Mouse (Mus musculus): ENCODE results near the gene Slc16a5. TPM values are rescaled to one million over a fixed set of nuclear protein-coding genes. Genes with fewer than 3 reads are reported as not detected.

Slc16a5 gene
- polyA plus RNA-seq, 1 experiment = not detected

DNA sequence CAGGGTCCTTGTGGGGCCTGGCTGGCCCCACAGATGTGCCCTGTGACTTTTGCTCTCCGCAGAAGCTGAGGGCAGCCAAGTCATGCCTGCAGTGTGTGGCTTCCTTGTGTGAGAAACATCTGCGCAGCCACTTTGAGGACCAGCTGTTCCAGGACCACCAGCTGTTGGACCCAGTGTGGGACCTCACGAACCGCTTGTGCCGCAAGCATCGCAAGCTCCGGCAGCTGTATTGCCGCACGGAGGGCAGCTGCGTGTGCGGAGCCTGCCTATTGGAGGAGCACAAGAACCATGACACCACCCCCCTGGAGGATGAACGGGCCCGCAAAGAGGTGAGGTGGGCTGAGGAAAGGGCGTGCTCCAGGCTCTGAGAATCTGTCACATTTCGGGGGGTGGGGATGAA, 20.9 kb upstream of the Slc16a5 start:
- H3K9ac ChIP-seq (ENCODE audit: low read depth, poor library complexity, severe bottlenecking) = no peak overlapping the region
- no peaks in the 10 kb centered on the region for H3K36me3 ChIP-seq (ENCODE audit: control insufficient read depth, insufficient read depth, low read length, poor library complexity, severe bottlenecking)
- H3K9me3 ChIP-seq (replicated peaks; ENCODE audit: control insufficient read depth, insufficient read depth, low read length, poor library complexity, severe bottlenecking) = peaks cover 2% of the 10 kb centered on the region; the same call in 1 of the 2 replicates
- H3K4me1 ChIP-seq (ENCODE audit: control insufficient read depth, insufficient read depth, low read length) = no peaks in the 10 kb centered on the region
- H3K27me3 ChIP-seq (ENCODE audit: control insufficient read depth, insufficient read depth, low read length, poor library complexity, severe bottlenecking) = no peaks in the 10 kb centered on the region
- H3K27ac ChIP-seq (ENCODE audit: insufficient read depth, low read length) = no peak overlapping the region
- H3K4me3 ChIP-seq (ENCODE audit: low read depth, low read length) = no peak overlapping the region
- TF ChIP-seq CTCF (IDR thresholded peaks at IDR 0.05; ENCODE audit: low read depth, low read length) (no peak), POLR2A (IDR thresholded peaks at IDR 0.05; ENCODE audit: insufficient read depth, low read length) (no peak), EP300 (IDR thresholded peaks at IDR 0.05; ENCODE audit: insufficient read depth, low read depth, low read length) (no peak)

DNA sequence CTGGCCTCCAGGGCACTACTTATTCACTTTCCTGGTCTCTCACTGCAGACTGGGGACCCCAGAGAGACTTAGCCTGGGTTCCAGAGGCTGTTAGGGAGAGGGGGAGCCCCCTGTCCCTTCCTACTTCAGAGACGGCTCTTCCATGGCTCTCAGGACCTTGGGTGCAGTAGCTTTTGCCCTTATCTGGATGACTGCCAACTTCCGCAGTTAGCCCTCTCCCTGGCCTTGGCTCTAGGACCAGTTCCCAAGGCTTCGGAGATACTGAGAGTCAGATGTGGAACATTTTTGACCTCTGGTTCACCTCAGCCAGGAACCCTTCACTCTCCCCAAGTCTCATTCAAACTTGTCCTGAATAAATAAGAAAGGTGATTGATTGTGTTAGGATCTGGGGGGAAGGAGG, 15.4 kb upstream of the Slc16a5 start:
- Histone ChIP-seq H3K4me1 (ENCODE audit: control insufficient read depth, insufficient read depth, low read length) (no peaks in the 10 kb centered on the region), H3K27ac (ENCODE audit: insufficient read depth, low read length) (no peak overlapping the region), H3K36me3 (ENCODE audit: control insufficient read depth, insufficient read depth, low read length, poor library complexity, severe bottlenecking) (no peaks in the 10 kb centered on the region), H3K4me3 (ENCODE audit: low read depth, low read length) (no peak overlapping the region), H3K9ac (ENCODE audit: low read depth, poor library complexity, severe bottlenecking) (no peak overlapping the region), H3K9me3 (replicated peaks; ENCODE audit: control insufficient read depth, insufficient read depth, low read length, poor library complexity, severe bottlenecking) (no peaks in the 10 kb centered on the region; the same call in 1 of the 2 replicates), H3K27me3 (ENCODE audit: control insufficient read depth, insufficient read depth, low read length, poor library complexity, severe bottlenecking) (no peaks in the 10 kb centered on the region)
- no peak for TF ChIP-seq CTCF (IDR thresholded peaks at IDR 0.05; ENCODE audit: low read depth, low read length)
- no peak for TF ChIP-seq POLR2A (IDR thresholded peaks at IDR 0.05; ENCODE audit: insufficient read depth, low read length)
- no peak for TF ChIP-seq EP300 (IDR thresholded peaks at IDR 0.05; ENCODE audit: insufficient read depth, low read depth, low read length)

DNA sequence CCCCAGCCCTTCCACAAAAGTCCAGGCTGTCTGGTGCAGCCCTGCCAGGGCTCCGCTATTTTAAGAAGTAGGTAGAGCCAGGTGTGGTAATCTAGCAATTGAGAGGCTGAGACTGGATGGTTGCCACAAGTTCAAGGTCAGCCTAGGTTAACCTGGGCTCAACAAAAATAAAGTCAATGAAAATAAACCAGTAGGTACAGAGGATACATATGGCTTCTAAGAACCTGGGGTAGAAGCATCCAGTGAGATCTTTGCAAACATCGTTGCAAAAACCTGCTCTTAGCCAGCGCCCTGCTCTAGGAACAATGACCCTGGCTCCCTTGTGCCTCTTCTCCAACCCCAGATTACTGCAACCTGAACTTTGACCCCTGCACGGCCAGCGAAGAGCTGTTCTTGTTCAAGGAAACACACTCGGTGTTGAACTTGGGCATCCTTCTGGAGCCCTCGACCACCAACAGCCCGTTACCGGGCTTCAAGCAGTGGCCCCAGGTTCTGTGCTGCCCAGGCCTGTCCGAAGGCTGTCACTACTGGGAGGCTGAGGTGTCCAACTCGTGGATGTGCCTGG, 14.9 kb upstream of the Slc16a5 start:
- Histone ChIP-seq H3K9ac (ENCODE audit: low read depth, poor library complexity, severe bottlenecking) (peak overlapping the region; percentile 9; the same call in 1 of the 2 replicates), H3K9me3 (replicated peaks; ENCODE audit: control insufficient read depth, insufficient read depth, low read length, poor library complexity, severe bottlenecking) (no peaks in the 10 kb centered on the region; the same call in 1 of the 2 replicates), H3K27ac (ENCODE audit: insufficient read depth, low read length) (no peak overlapping the region), H3K27me3 (ENCODE audit: control insufficient read depth, insufficient read depth, low read length, poor library complexity, severe bottlenecking) (no peaks in the 10 kb centered on the region), H3K4me1 (ENCODE audit: control insufficient read depth, insufficient read depth, low read length) (no peaks in the 10 kb centered on the region), H3K4me3 (ENCODE audit: low read depth, low read length) (peak overlapping the region; percentile 47), H3K36me3 (ENCODE audit: control insufficient read depth, insufficient read depth, low read length, poor library complexity, severe bottlenecking) (no peaks in the 10 kb centered on the region)
- TF ChIP-seq CTCF (IDR thresholded peaks at IDR 0.05; ENCODE audit: low read depth, low read length) (no peak), POLR2A (IDR thresholded peaks at IDR 0.05; ENCODE audit: insufficient read depth, low read length) (no peak), EP300 (IDR thresholded peaks at IDR 0.05; ENCODE audit: insufficient read depth, low read depth, low read length) (no peak)

DNA sequence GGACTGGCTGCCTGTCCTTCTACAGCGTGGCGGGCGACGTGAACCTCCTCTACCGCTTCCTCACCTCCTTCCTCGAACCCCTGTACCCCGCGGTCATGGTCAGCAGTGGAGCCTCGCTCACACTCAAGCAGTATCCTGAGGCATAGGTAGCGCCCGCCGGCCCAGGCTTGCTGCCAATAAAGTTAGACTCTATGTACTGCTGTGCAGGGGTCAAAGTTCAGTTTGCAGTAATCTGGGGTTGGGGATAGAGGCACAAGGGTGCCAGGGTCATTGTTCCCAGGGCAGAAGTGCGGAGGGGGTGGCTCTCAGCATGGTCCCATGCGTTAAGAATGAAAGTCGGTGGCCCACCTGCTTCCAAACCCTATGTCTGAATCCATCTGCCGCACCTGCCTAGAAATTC, 14.2 kb upstream of the Slc16a5 start:
- no peaks in the 10 kb centered on the region for H3K27me3 ChIP-seq (ENCODE audit: control insufficient read depth, insufficient read depth, low read length, poor library complexity, severe bottlenecking)
- H3K9ac ChIP-seq (ENCODE audit: low read depth, poor library complexity, severe bottlenecking) = peak overlapping the region; percentile 9; the same call in 1 of the 2 replicates
- H3K36me3 ChIP-seq (ENCODE audit: control insufficient read depth, insufficient read depth, low read length, poor library complexity, severe bottlenecking) = no peaks in the 10 kb centered on the region
- H3K9me3 ChIP-seq (replicated peaks; ENCODE audit: control insufficient read depth, insufficient read depth, low read length, poor library complexity, severe bottlenecking) = no peaks in the 10 kb centered on the region
- no peak for TF ChIP-seq POLR2A (IDR thresholded peaks at IDR 0.05; ENCODE audit: insufficient read depth, low read length)
- TF ChIP-seq CTCF (IDR thresholded peaks at IDR 0.05; ENCODE audit: low read depth, low read length) = no peak
- TF ChIP-seq EP300 (IDR thresholded peaks at IDR 0.05; ENCODE audit: insufficient read depth, low read depth, low read length) = no peak
- no peaks in the 10 kb centered on the region for H3K4me1 ChIP-seq (ENCODE audit: control insufficient read depth, insufficient read depth, low read length)
- peak overlapping the region; percentile 47 for H3K4me3 ChIP-seq (ENCODE audit: low read depth, low read length)
- H3K27ac ChIP-seq (ENCODE audit: insufficient read depth, low read length) = no peak overlapping the region

DNA sequence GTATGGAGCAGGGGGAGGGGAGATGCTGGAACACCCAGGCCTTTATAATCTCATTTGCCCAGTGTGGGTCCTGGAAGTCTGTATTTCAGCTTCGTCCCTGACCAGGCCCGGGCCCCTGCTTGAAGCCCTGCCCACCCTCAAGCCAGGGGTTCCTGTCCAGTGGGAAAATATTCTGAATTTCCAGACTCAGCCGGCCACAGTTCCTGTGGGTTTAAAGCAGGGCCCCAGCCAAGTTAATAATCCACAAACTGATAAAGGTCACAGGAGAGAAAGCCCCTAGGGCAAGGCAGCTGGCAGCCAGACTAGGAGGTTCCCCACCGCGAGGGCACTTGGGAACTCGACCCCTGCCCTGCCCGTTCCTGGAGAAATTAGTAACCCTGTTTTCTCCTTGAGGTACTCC, 13.3 kb upstream of the Slc16a5 start:
- no peaks in the 10 kb centered on the region for H3K36me3 ChIP-seq (ENCODE audit: control insufficient read depth, insufficient read depth, low read length, poor library complexity, severe bottlenecking)
- no peaks in the 10 kb centered on the region for H3K27me3 ChIP-seq (ENCODE audit: control insufficient read depth, insufficient read depth, low read length, poor library complexity, severe bottlenecking)
- TF ChIP-seq POLR2A (IDR thresholded peaks at IDR 0.05; ENCODE audit: insufficient read depth, low read length) = no peak
- TF ChIP-seq CTCF (IDR thresholded peaks at IDR 0.05; ENCODE audit: low read depth, low read length) = no peak
- TF ChIP-seq EP300 (IDR thresholded peaks at IDR 0.05; ENCODE audit: insufficient read depth, low read depth, low read length) = no peak
- no peak overlapping the region for H3K4me3 ChIP-seq (ENCODE audit: low read depth, low read length)
- no peaks in the 10 kb centered on the region for H3K9me3 ChIP-seq (replicated peaks; ENCODE audit: control insufficient read depth, insufficient read depth, low read length, poor library complexity, severe bottlenecking)
- no peak overlapping the region for H3K9ac ChIP-seq (ENCODE audit: low read depth, poor library complexity, severe bottlenecking)
- H3K4me1 ChIP-seq (ENCODE audit: control insufficient read depth, insufficient read depth, low read length) = no peaks in the 10 kb centered on the region
- no peak overlapping the region for H3K27ac ChIP-seq (ENCODE audit: insufficient read depth, low read length)

DNA sequence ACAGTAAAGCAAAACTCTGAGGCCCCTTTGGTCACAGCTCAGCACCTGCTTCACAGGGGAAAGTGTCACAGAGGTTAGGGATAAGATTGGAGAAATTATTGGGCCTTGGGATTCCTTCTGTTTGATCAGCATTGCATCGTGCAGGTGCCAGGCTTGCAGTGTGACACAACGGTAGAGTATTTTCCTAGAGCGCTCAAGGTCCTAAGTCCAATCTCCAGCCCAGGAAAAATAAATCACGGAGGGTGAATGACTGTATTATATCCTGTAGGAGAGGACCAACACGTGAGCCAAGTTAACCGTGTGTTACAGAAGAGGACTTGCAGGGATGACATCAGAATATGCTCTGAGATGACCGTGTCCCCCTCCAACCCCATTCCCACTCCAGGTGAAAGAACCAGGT, 12.1 kb upstream of the Slc16a5 start:
- Histone ChIP-seq H3K36me3 (ENCODE audit: control insufficient read depth, insufficient read depth, low read length, poor library complexity, severe bottlenecking) (no peaks in the 10 kb centered on the region), H3K9ac (ENCODE audit: low read depth, poor library complexity, severe bottlenecking) (no peak overlapping the region), H3K4me3 (ENCODE audit: low read depth, low read length) (no peak overlapping the region), H3K27me3 (ENCODE audit: control insufficient read depth, insufficient read depth, low read length, poor library complexity, severe bottlenecking) (no peaks in the 10 kb centered on the region), H3K9me3 (replicated peaks; ENCODE audit: control insufficient read depth, insufficient read depth, low read length, poor library complexity, severe bottlenecking) (no peaks in the 10 kb centered on the region), H3K4me1 (ENCODE audit: control insufficient read depth, insufficient read depth, low read length) (no peaks in the 10 kb centered on the region), H3K27ac (ENCODE audit: insufficient read depth, low read length) (no peak overlapping the region)
- TF ChIP-seq CTCF (IDR thresholded peaks at IDR 0.05; ENCODE audit: low read depth, low read length) = no peak
- no peak for TF ChIP-seq POLR2A (IDR thresholded peaks at IDR 0.05; ENCODE audit: insufficient read depth, low read length)
- no peak for TF ChIP-seq EP300 (IDR thresholded peaks at IDR 0.05; ENCODE audit: insufficient read depth, low read depth, low read length)
